Mouse (Mus musculus) macrophage (primary cell): ENCODE measurements around the gene Stim2. TPM values are rescaled to one million over a fixed set of nuclear protein-coding genes. Genes with fewer than 3 reads are reported as not detected.
A peak's percentile ranks its signal among the peaks of the same experiment; 100 is the strongest.

Experiments used
- H3K27ac ChIP-seq: fragments of 350-480 bp; formaldehyde crosslinking; 2 replicates; pipeline ENCODE4 v1.9.0; 2021
- H3K36me3 ChIP-seq: fragments of 350-480 bp; formaldehyde crosslinking; 2 replicates; pipeline ENCODE4 v1.9.0; 2021; ENCODE audit errors: inconsistent target
- H3K4me3 ChIP-seq: fragments of 350-480 bp; formaldehyde crosslinking; 2 replicates; pipeline ENCODE4 v1.9.0; 2021; ENCODE audit errors: inconsistent target
- H3K79me2 ChIP-seq: fragments of 350-480 bp; formaldehyde crosslinking; 2 replicates; pipeline ENCODE4 v1.9.0; 2021; ENCODE audit errors: inconsistent target
- WGBS: methylation state at CpG from one replicate; pipeline ENCODE4 v1.1.7; 2026; ENCODE audit warnings: inconsistent platforms; ENCODE audit not compliant: missing documents; 5-methylcytosine and 5-hydroxymethylcytosine counted together
- polyA plus RNA-seq: library from polyadenylated mRNA; stranded (reverse); fragments of 250-400 nt; gene quantifications from 3 replicates; pipeline ENCODE4 v1.2.4, GENCODE M21; 2018; ENCODE audit warnings: inconsistent platforms

Stim2 gene
- polyA plus RNA-seq, 1 experiment from 2014 or later = 15.3 TPM

GRCm38 (mm10) chr5:53972905-53973304, 25.4 kb upstream of the Stim2 start:
- no peaks in the 10 kb centered on the region for H3K79me2 ChIP-seq
- H3K4me3 ChIP-seq = no peak overlapping the region
- WGBS = 87% methylated on average over 4 of the region's 4 CpGs
- H3K27ac ChIP-seq = no peak overlapping the region
- H3K36me3 ChIP-seq = no peaks in the 10 kb centered on the region

- 93% methylated on average over 16 of the region's 16 CpGs for WGBS
- Histone ChIP-seq H3K27ac (no peak overlapping the region), H3K4me3 (no peak overlapping the region), H3K36me3 (no peaks in the 10 kb centered on the region), H3K79me2 (no peaks in the 10 kb centered on the region)
Observed at GRCm38 (mm10) chr5:53976497-53976896, 21.8 kb upstream of the Stim2 start.

- no peak overlapping the region for H3K4me3 ChIP-seq
- no peak overlapping the region for H3K27ac ChIP-seq
- no peaks in the 10 kb centered on the region for H3K36me3 ChIP-seq
- WGBS = 95% methylated on average over 8 of the region's 8 CpGs
- no peaks in the 10 kb centered on the region for H3K79me2 ChIP-seq
Observed at GRCm38 (mm10) chr5:53977060-53977459, 21.2 kb upstream of the Stim2 start.

GRCm38 (mm10) chr5:53983358-53983757, 14.9 kb upstream of the Stim2 start:
- H3K36me3 ChIP-seq = no peaks in the 10 kb centered on the region
- H3K27ac ChIP-seq = no peak overlapping the region
- 98% methylated on average over 4 of the region's 4 CpGs for WGBS
- H3K79me2 ChIP-seq = no peaks in the 10 kb centered on the region
- no peak overlapping the region for H3K4me3 ChIP-seq

GRCm38 (mm10) chr5:53985632-53986031, 12.7 kb upstream of the Stim2 start:
- no peaks in the 10 kb centered on the region for H3K36me3 ChIP-seq
- no peaks in the 10 kb centered on the region for H3K79me2 ChIP-seq
- no peak overlapping the region for H3K27ac ChIP-seq
- no peak overlapping the region for H3K4me3 ChIP-seq
- 98% methylated on average over 3 of the region's 3 CpGs for WGBS

- H3K27ac ChIP-seq = no peak overlapping the region
- no peaks in the 10 kb centered on the region for H3K79me2 ChIP-seq
- H3K4me3 ChIP-seq = no peak overlapping the region
- no peaks in the 10 kb centered on the region for H3K36me3 ChIP-seq
- 100% methylated on average over 1 of the region's 1 CpGs for WGBS
Observed at GRCm38 (mm10) chr5:53987496-53987895, 10.8 kb upstream of the Stim2 start.

- H3K79me2 ChIP-seq = no peaks in the 10 kb centered on the region
- WGBS = 100% methylated on average over 1 of the region's 1 CpGs
- H3K27ac ChIP-seq = no peak overlapping the region
- H3K36me3 ChIP-seq = no peaks in the 10 kb centered on the region
- no peak overlapping the region for H3K4me3 ChIP-seq
Observed at GRCm38 (mm10) chr5:53988053-53988452, 10.2 kb upstream of the Stim2 start.

- 80% methylated on average over 7 of the region's 7 CpGs for WGBS
- Histone ChIP-seq H3K4me3 (no peak overlapping the region), H3K36me3 (no peaks in the 10 kb centered on the region), H3K79me2 (no peaks in the 10 kb centered on the region), H3K27ac (no peak overlapping the region)
Observed at GRCm38 (mm10) chr5:53992616-53993015, 5.7 kb upstream of the Stim2 start.

GRCm38 (mm10) chr5:53994576-53994975, 3.7 kb upstream of the Stim2 start:
- 63% methylated on average over 4 of the region's 4 CpGs for WGBS
- H3K27ac ChIP-seq = no peak overlapping the region
- no peak overlapping the region for H3K4me3 ChIP-seq
- H3K36me3 ChIP-seq = no peaks in the 10 kb centered on the region
- peaks cover 5% of the 10 kb centered on the region for H3K79me2 ChIP-seq

- WGBS = under 1% methylated on average over 34 of the region's 34 CpGs
- H3K27ac ChIP-seq = no peak overlapping the region
- H3K4me3 ChIP-seq = peak overlapping the region; percentile 35
- peaks cover 12% of the 10 kb centered on the region for H3K79me2 ChIP-seq
- H3K36me3 ChIP-seq = no peaks in the 10 kb centered on the region
Observed at GRCm38 (mm10) chr5:53995316-53995715, 3.0 kb upstream of the Stim2 start.

- Histone ChIP-seq H3K4me3 (no peak overlapping the region), H3K36me3 (no peaks in the 10 kb centered on the region), H3K27ac (no peak overlapping the region), H3K79me2 (peaks cover 27% of the 10 kb centered on the region)
- 76% methylated on average over 6 of the region's 6 CpGs for WGBS
Observed at GRCm38 (mm10) chr5:53996822-53997221, 1.5 kb upstream of the Stim2 start.

GRCm38 (mm10) chr5:53998743-53999460, 603 bp downstream of the Stim2 start:
- Histone ChIP-seq H3K4me3 (peak overlapping the region; percentile 90), H3K27ac (peak overlapping the region; percentile 62), H3K79me2 (peaks cover 48% of the 10 kb centered on the region), H3K36me3 (no peaks in the 10 kb centered on the region)
- WGBS = under 1% methylated on average over 59 of the region's 76 CpGs

- Histone ChIP-seq H3K79me2 (peaks cover 53% of the 10 kb centered on the region), H3K27ac (peak overlapping the region; percentile 62), H3K36me3 (no peaks in the 10 kb centered on the region), H3K4me3 (peak overlapping the region; percentile 90)
- WGBS = 1% methylated on average over 6 of the region's 6 CpGs
Observed at GRCm38 (mm10) chr5:53999461-53999770, 1.1 kb downstream of the Stim2 start.

GRCm38 (mm10) chr5:53999831-54000230, 1.5 kb downstream of the Stim2 start:
- H3K27ac ChIP-seq = no peak overlapping the region
- WGBS = 4% methylated on average over 2 of the region's 2 CpGs
- peaks cover 57% of the 10 kb centered on the region for H3K79me2 ChIP-seq
- no peaks in the 10 kb centered on the region for H3K36me3 ChIP-seq
- peak overlapping the region; percentile 90 for H3K4me3 ChIP-seq

- Histone ChIP-seq H3K27ac (no peak overlapping the region), H3K79me2 (peaks cover 69% of the 10 kb centered on the region), H3K36me3 (no peaks in the 10 kb centered on the region), H3K4me3 (no peak overlapping the region)
- 57% methylated on average over 5 of the region's 5 CpGs for WGBS
Observed at GRCm38 (mm10) chr5:54001021-54001420, 2.7 kb downstream of the Stim2 start.
